Comparison of ENCODE assay signal across 15 mouse cellular contexts in the genomic region with DNA sequence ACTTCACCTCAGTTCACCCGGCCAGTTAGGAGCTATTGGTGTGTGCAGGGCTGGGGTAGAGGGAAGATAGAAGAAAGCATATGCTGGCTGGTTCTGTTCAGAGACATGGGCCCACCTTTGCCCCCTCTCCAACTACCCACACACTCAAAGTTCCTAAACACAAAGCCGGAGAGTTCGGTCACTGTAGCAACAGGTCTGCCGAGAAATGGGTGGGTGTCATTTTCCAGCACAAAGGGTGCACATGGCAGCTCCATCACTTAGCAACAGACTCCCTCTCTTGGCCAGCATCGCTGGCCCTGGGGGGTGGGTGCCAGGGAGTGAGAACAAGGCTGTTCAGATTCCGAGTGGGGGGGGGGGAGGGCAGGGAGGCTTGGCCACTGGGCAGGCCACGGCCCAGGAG. TPM values are rescaled to one million over a fixed set of nuclear protein-coding genes. Genes with fewer than 3 reads are reported as not detected.
A peak's percentile ranks its signal among the peaks of the same experiment; 100 is the strongest.
DNase-seq lines count a peak whose midpoint lies in the region; ATAC-seq lines count a peak whose summit lies in the region.
"Had no signal": no experiment of that assay in that cellular context is flagged by ENCODE, and none has a peak within 500 bp of the region (broad histone marks: within the 10 kb centered on the region; RNA-seq: fewer than 3 reads in every experiment).

No protein-coding gene starts in this region.

- H3K4me1 ChIP-seq in forebrain, embryonic 13.5 days = peaks cover 30% of the 10 kb centered on the region
- peaks cover 10% of the 10 kb centered on the region for H3K4me1 ChIP-seq in midbrain, embryonic 15.5 days

- peaks cover 23% of the 10 kb centered on the region for H3K36me3 ChIP-seq in forebrain, embryonic 13.5 days (ENCODE audit: poor library complexity, severe bottlenecking)
- H3K36me3 ChIP-seq in midbrain, embryonic 15.5 days (replicated peaks) = peaks cover 12% of the 10 kb centered on the region; the same call in 1 of the 2 replicates

- H3K27ac ChIP-seq in forebrain, embryonic 13.5 days = peak overlapping the region; percentile 6
- peak overlapping the region; percentile 71 for H3K27ac ChIP-seq in midbrain, embryonic 15.5 days
- H3K27ac ChIP-seq: heart, embryonic 13.5 days had no signal

- H3K9ac ChIP-seq in forebrain, embryonic 13.5 days = no peak overlapping the region
- H3K9ac ChIP-seq in midbrain, embryonic 15.5 days = no peak overlapping the region
- H3K9ac ChIP-seq: heart, embryonic 13.5 days had no signal

- no peaks in the 10 kb centered on the region for H3K9me3 ChIP-seq in forebrain, embryonic 13.5 days (replicated peaks)
- H3K9me3 ChIP-seq in midbrain, embryonic 15.5 days = no peaks in the 10 kb centered on the region
- H3K9me3 ChIP-seq: heart, embryonic 13.5 days had no signal

- H3K4me2 ChIP-seq in forebrain, embryonic 13.5 days = 0 out of 2 replicates have a peak overlapping the region, but pooled peaks have one; percentile 1
- H3K4me2 ChIP-seq in midbrain, embryonic 15.5 days = no peak overlapping the region
- H3K4me2 ChIP-seq: heart, embryonic 13.5 days had no signal

- H3K27me3 ChIP-seq in forebrain, embryonic 13.5 days = no peaks in the 10 kb centered on the region; the same call in 1 of the 2 replicates
- no peaks in the 10 kb centered on the region for H3K27me3 ChIP-seq in midbrain, embryonic 15.5 days (replicated peaks)

- H3K4me3 ChIP-seq in forebrain, embryonic 13.5 days = no peak overlapping the region
- no peak overlapping the region for H3K4me3 ChIP-seq in midbrain, embryonic 15.5 days
- H3K4me3 ChIP-seq: heart, embryonic 13.5 days had no signal

- DNase-seq in cerebellum, adult 11-12 months = peak; percentile 49
- no peak for DNase-seq in cerebellum, adult 9-10 months
- DNase-seq in layer of hippocampus, adult 9-11 months = peak; percentile 85
- no peak for DNase-seq in B cell, adult 2 months
- no peak for DNase-seq in urinary bladder, postnatal 25 days (ENCODE audit: low spot score)
- DNase-seq in heart, adult 18-20 months = no peak
- DNase-seq: adrenal gland, postnatal 36 days; cerebellum, postnatal 36 days had no signal

- peak; percentile 65 for ATAC-seq in forebrain, embryonic 13.5 days
- ATAC-seq in midbrain, embryonic 15.5 days (replicated peaks) = peak; percentile 62

- WGBS in forebrain, embryonic 13.5 days = 36% methylated on average over 7 of the region's 7 CpGs
- 33% methylated on average over 7 of the region's 7 CpGs for WGBS in midbrain, embryonic 15.5 days

RNA-seq across cellular contexts. Expression of gene Gpr37l1, which starts 8.4 kb away (rescaled TPM):
- not detected in 2 replicates for polyA plus RNA-seq in forebrain, embryonic 13.5 days (2015; fragmentation: Nextera tagmentation; extraction: Ambion mirVana)
- 0.87 and 1.2 TPM in 2 replicates for polyA plus RNA-seq in midbrain, embryonic 15.5 days (2015; fragmentation: Nextera tagmentation; extraction: Ambion mirVana)
- under 1 TPM; 0.33 to 0.60 TPM for total RNA-seq in heart, adult 18-20 months (2021)
- total RNA-seq: liver, adult 2 months; megakaryocyte-erythroid progenitor cell, adult 5-6 weeks; MEL had no signal
- polyA plus RNA-seq: heart, embryonic 13.5 days; kidney, embryonic 14.5 days; liver, adult 2 months had no signal

RNA-seq across cellular contexts. Expression of gene Arl8a, which starts 12.4 kb away (rescaled TPM):
- polyA plus RNA-seq in forebrain, embryonic 13.5 days (2015; fragmentation: Nextera tagmentation; extraction: Ambion mirVana) = 161 and 162 TPM in 2 replicates
- polyA plus RNA-seq in midbrain, embryonic 15.5 days (2015; fragmentation: Nextera tagmentation; extraction: Ambion mirVana) = 401 and 406 TPM in 2 replicates
- 10 to 100 TPM; 21.8 to 22.0 TPM for total RNA-seq in heart, adult 18-20 months (2021)

RNA-seq across cellular contexts. Expression of gene Ptpn7, which starts 26.6 kb away (rescaled TPM):
- 0.34 and 0.53 TPM in 2 replicates for polyA plus RNA-seq in forebrain, embryonic 13.5 days (2015; fragmentation: Nextera tagmentation; extraction: Ambion mirVana)
- polyA plus RNA-seq in midbrain, embryonic 15.5 days (2015; fragmentation: Nextera tagmentation; extraction: Ambion mirVana) = 0.34 and 0.50 TPM in 2 replicates
- 1 to 10 TPM in 1 of 2 experiments, under 1 TPM in 1; 0.72 to 1.4 TPM for total RNA-seq in heart, adult 18-20 months (2021)

RNA-seq across cellular contexts. Expression of gene Lgr6, which starts 54.0 kb away (rescaled TPM):
- 0.15 and 0.30 TPM in 2 replicates for polyA plus RNA-seq in forebrain, embryonic 13.5 days (2015; fragmentation: Nextera tagmentation; extraction: Ambion mirVana)
- 0.77 and 1.0 TPM in 2 replicates for polyA plus RNA-seq in midbrain, embryonic 15.5 days (2015; fragmentation: Nextera tagmentation; extraction: Ambion mirVana)
- total RNA-seq in heart, adult 18-20 months (2021) = 10 to 100 TPM; 11.5 to 16.9 TPM
- total RNA-seq: megakaryocyte-erythroid progenitor cell, adult 5-6 weeks had no signal
- polyA plus RNA-seq: liver, adult 2 months had no signal

Comparison
In these comparisons a context has a peak if more than half of its experiments do, and no peak if none do; other contexts are left out.
1. DNase-seq: peak in cerebellum, adult 11-12 months (single experiment) and layer of hippocampus, adult 9-11 months (single experiment); none in cerebellum, adult 9-10 months (single experiment), B cell, adult 2 months (0 of 2), urinary bladder, postnatal 25 days (single experiment) and heart, adult 18-20 months (0 of 2).